Mouse (Mus musculus) small intestine, adult 2 months (tissue): ENCODE data around the gene Aprt.

Source experiments
- CTCF ChIP-seq: fragments of 200-500 bp; IDR thresholded peaks from 2 replicates; pipeline ENCODE4 v1.5.1; 2012; ENCODE audit warnings: low read depth, mild to moderate bottlenecking, control low read depth, inconsistent platforms, low read length, moderate library complexity, mixed read lengths; ENCODE audit not compliant: insufficient replicate concordance, insufficient read length; ENCODE audit errors: extremely low read depth
- POLR2A ChIP-seq: fragments of 200-500 bp; IDR thresholded peaks from 2 replicates; pipeline ENCODE4 v1.6.1; 2012; ENCODE audit warnings: low read depth, mild to moderate bottlenecking, control low read depth, inconsistent platforms, low read length, moderate library complexity

GRCm38 (mm10) chr8:122527937-122528336 is 48.8 kb downstream of the Aprt start:
- TF ChIP-seq CTCF (no peak), POLR2A (no peak)
